Mouse (Mus musculus): ENCODE results near the gene Myl10. TPM values are rescaled to one million over a fixed set of nuclear protein-coding genes. Genes with fewer than 3 reads are reported as not detected.

Gene Myl10
- polyA plus RNA-seq, 1 experiment from 2014 or later = not detected

GRCm38 (mm10) chr5:136746596-136746995, 53.6 kb downstream of the Myl10 start:
- no peak overlapping the region for H3K4me2 ChIP-seq (replicated peaks; ENCODE audit: low read depth, low read length)
- no peak for ATAC-seq (ENCODE audit: insufficient number of reproducible peaks, insufficient read depth, low FRiP score, low read depth)
- H3K27me3 ChIP-seq (ENCODE audit: control insufficient read depth, insufficient read depth, low read length) = no peaks in the 10 kb centered on the region
- 76% methylated on average over 9 of the region's 9 CpGs for WGBS
- peaks cover 5% of the 10 kb centered on the region; the same call in 1 of the 2 replicates for H3K36me3 ChIP-seq (ENCODE audit: control insufficient read depth, insufficient read depth, low read length)
- no peak overlapping the region for H3K27ac ChIP-seq (ENCODE audit: low read length)
- H3K9ac ChIP-seq (replicated peaks; ENCODE audit: low read depth, low read length) = no peak overlapping the region
- no peak overlapping the region for H3K4me3 ChIP-seq (ENCODE audit: low read depth, low read length)
- peaks cover 22% of the 10 kb centered on the region for H3K9me3 ChIP-seq (ENCODE audit: control insufficient read depth, low read depth, low read length)
- H3K4me1 ChIP-seq (ENCODE audit: control insufficient read depth, insufficient read depth, low read length) = no peaks in the 10 kb centered on the region

Other genes with a start within 250 kb of the Myl10 start
- gene Cux1, start 125.7 kb upstream of the Myl10 start, polyA plus RNA-seq (2014; fragmentation: Nextera tagmentation; extraction: Ambion mirVana) = 92.8 and 93.1 TPM in 2 replicates
- gene Col26a1, start 190.1 kb downstream of the Myl10 start, polyA plus RNA-seq (2014; fragmentation: Nextera tagmentation; extraction: Ambion mirVana) = 11.7 and 12.2 TPM in 2 replicates
- 65.9 and 75.1 TPM in 2 replicates for gene Ift22, start 215.0 kb downstream of the Myl10 start, polyA plus RNA-seq (2014; fragmentation: Nextera tagmentation; extraction: Ambion mirVana)

Measured in stomach, embryonic 14.5 days (tissue).